Mouse (Mus musculus): Measurements from ENCODE around the gene Clic4. TPM values are rescaled to one million over a fixed set of nuclear protein-coding genes. Genes with fewer than 3 reads are reported as not detected.

The Clic4 gene
- polyA plus RNA-seq (2012; rRNA removed) (68.0 and 72.1 TPM in 2 replicates), polyA plus RNA-seq (2014; fragmentation: Nextera tagmentation; extraction: Ambion mirVana) (88.2 and 98.9 TPM in 2 replicates)

- H3K4me2 ChIP-seq (replicated peaks; ENCODE audit: low read depth, low read length, severe bottlenecking) = peak within 1 kb of the TSS; percentile 78
- H3K9me3 ChIP-seq (ENCODE audit: control insufficient read depth, low read length) = no peaks in the 10 kb centered on the region
- H3K27ac ChIP-seq (replicated peaks; ENCODE audit: low read depth, low read length) = peak within 1 kb of the TSS; percentile 94
- peaks cover 34% of the 10 kb centered on the region for H3K4me1 ChIP-seq (ENCODE audit: control insufficient read depth, insufficient read depth, low read length)
- no peaks in the 10 kb centered on the region for H3K27me3 ChIP-seq (ENCODE audit: control insufficient read depth, insufficient read depth, low read length)
- WGBS = under 1% methylated on average over 50 of the region's 64 CpGs
- DNase-seq (ENCODE audit: low spot score) = peak; percentile 98
- TF ChIP-seq POLR2A (IDR thresholded peaks at IDR 0.05; ENCODE audit: borderline replicate concordance, extremely low read depth, insufficient read depth, insufficient read length) = peak; percentile 95; the same call in 1 of the 2 replicates
- peak within 1 kb of the TSS; percentile 77 for H3K4me3 ChIP-seq (replicated peaks; ENCODE audit: low read length)
- H3K9ac ChIP-seq (ENCODE audit: low read depth, low read length, severe bottlenecking) = peak within 1 kb of the TSS; percentile 88
- no peaks in the 10 kb centered on the region for H3K36me3 ChIP-seq (ENCODE audit: control insufficient read depth, insufficient read depth, low read length)
- ATAC-seq (ENCODE audit: low FRiP score, low read depth) = peak; percentile 98
Observed at GRCm38 (mm10) chr4:135272640-135273306, at the start of gene Clic4. TSS of gene Clic4 (minus strand) at chr4:135272814.

GRCm38 (mm10) chr4:135317966-135318365 is 45.4 kb upstream of the Clic4 start:
- H3K4me2 ChIP-seq (replicated peaks; ENCODE audit: low read depth, low read length, severe bottlenecking) = no peak overlapping the region
- peaks cover 80% of the 10 kb centered on the region for H3K36me3 ChIP-seq (ENCODE audit: control insufficient read depth, insufficient read depth, low read length)
- ATAC-seq (ENCODE audit: low FRiP score, low read depth) = peak; percentile 71
- peak; percentile 25; the same call in 1 of the 2 replicates for TF ChIP-seq POLR2A (IDR thresholded peaks at IDR 0.05; ENCODE audit: borderline replicate concordance, extremely low read depth, insufficient read depth, insufficient read length)
- peaks cover 4% of the 10 kb centered on the region; the same call in 1 of the 2 replicates for H3K4me1 ChIP-seq (ENCODE audit: control insufficient read depth, insufficient read depth, low read length)
- no peak overlapping the region for H3K4me3 ChIP-seq (replicated peaks; ENCODE audit: low read length)
- H3K9me3 ChIP-seq (ENCODE audit: control insufficient read depth, low read length) = peaks cover 4% of the 10 kb centered on the region; the same call in 1 of the 2 replicates
- WGBS = 16% methylated on average over 2 of the region's 2 CpGs
- H3K9ac ChIP-seq (ENCODE audit: low read depth, low read length, severe bottlenecking) = no peak overlapping the region
- no peaks in the 10 kb centered on the region for H3K27me3 ChIP-seq (ENCODE audit: control insufficient read depth, insufficient read depth, low read length)
- peak; percentile 85 for DNase-seq (ENCODE audit: low spot score)
- H3K27ac ChIP-seq (replicated peaks; ENCODE audit: low read depth, low read length) = no peak overlapping the region

GRCm38 (mm10) chr4:135317539-135317938 is 44.9 kb upstream of the Clic4 start:
- no peak for TF ChIP-seq POLR2A (IDR thresholded peaks at IDR 0.05; ENCODE audit: borderline replicate concordance, extremely low read depth, insufficient read depth, insufficient read length)
- WGBS = 91% methylated on average over 4 of the region's 4 CpGs
- Histone ChIP-seq H3K27ac (replicated peaks; ENCODE audit: low read depth, low read length) (no peak overlapping the region), H3K9ac (ENCODE audit: low read depth, low read length, severe bottlenecking) (no peak overlapping the region), H3K4me3 (replicated peaks; ENCODE audit: low read length) (no peak overlapping the region), H3K9me3 (ENCODE audit: control insufficient read depth, low read length) (peaks cover 4% of the 10 kb centered on the region; the same call in 1 of the 2 replicates), H3K4me1 (ENCODE audit: control insufficient read depth, insufficient read depth, low read length) (peaks cover 8% of the 10 kb centered on the region), H3K36me3 (ENCODE audit: control insufficient read depth, insufficient read depth, low read length) (peaks cover 75% of the 10 kb centered on the region), H3K27me3 (ENCODE audit: control insufficient read depth, insufficient read depth, low read length) (no peaks in the 10 kb centered on the region), H3K4me2 (replicated peaks; ENCODE audit: low read depth, low read length, severe bottlenecking) (no peak overlapping the region)
- no peak for DNase-seq (ENCODE audit: low spot score)
- no peak for ATAC-seq (ENCODE audit: low FRiP score, low read depth)

- no peak overlapping the region for H3K4me2 ChIP-seq (replicated peaks; ENCODE audit: low read depth, low read length, severe bottlenecking)
- no peak overlapping the region for H3K4me3 ChIP-seq (replicated peaks; ENCODE audit: low read length)
- no peak for ATAC-seq (ENCODE audit: low FRiP score, low read depth)
- WGBS = 96% methylated on average over 9 of the region's 9 CpGs
- H3K4me1 ChIP-seq (ENCODE audit: control insufficient read depth, insufficient read depth, low read length) = peaks cover 8% of the 10 kb centered on the region
- no peak overlapping the region for H3K9ac ChIP-seq (ENCODE audit: low read depth, low read length, severe bottlenecking)
- H3K36me3 ChIP-seq (ENCODE audit: control insufficient read depth, insufficient read depth, low read length) = peaks cover 53% of the 10 kb centered on the region
- H3K27ac ChIP-seq (replicated peaks; ENCODE audit: low read depth, low read length) = no peak overlapping the region
- peaks cover 4% of the 10 kb centered on the region; the same call in 1 of the 2 replicates for H3K9me3 ChIP-seq (ENCODE audit: control insufficient read depth, low read length)
- no peaks in the 10 kb centered on the region for H3K27me3 ChIP-seq (ENCODE audit: control insufficient read depth, insufficient read depth, low read length)
- DNase-seq (ENCODE audit: low spot score) = no peak
- TF ChIP-seq POLR2A (IDR thresholded peaks at IDR 0.05; ENCODE audit: borderline replicate concordance, extremely low read depth, insufficient read depth, insufficient read length) = no peak
Observed at GRCm38 (mm10) chr4:135315287-135315686, 42.7 kb upstream of the Clic4 start.

GRCm38 (mm10) chr4:135314419-135314832 is 41.8 kb upstream of the Clic4 start:
- 89% methylated on average over 11 of the region's 11 CpGs for WGBS
- no peak for DNase-seq (ENCODE audit: low spot score)
- Histone ChIP-seq H3K9ac (ENCODE audit: low read depth, low read length, severe bottlenecking) (no peak overlapping the region), H3K4me3 (replicated peaks; ENCODE audit: low read length) (no peak overlapping the region), H3K4me2 (replicated peaks; ENCODE audit: low read depth, low read length, severe bottlenecking) (no peak overlapping the region), H3K4me1 (ENCODE audit: control insufficient read depth, insufficient read depth, low read length) (peaks cover 12% of the 10 kb centered on the region), H3K27ac (replicated peaks; ENCODE audit: low read depth, low read length) (no peak overlapping the region), H3K27me3 (ENCODE audit: control insufficient read depth, insufficient read depth, low read length) (0 out of 2 replicates have a peak, but pooled peaks cover 2% of the 10 kb centered on the region), H3K36me3 (ENCODE audit: control insufficient read depth, insufficient read depth, low read length) (peaks cover 44% of the 10 kb centered on the region), H3K9me3 (ENCODE audit: control insufficient read depth, low read length) (peaks cover 4% of the 10 kb centered on the region; the same call in 1 of the 2 replicates)
- no peak for TF ChIP-seq POLR2A (IDR thresholded peaks at IDR 0.05; ENCODE audit: borderline replicate concordance, extremely low read depth, insufficient read depth, insufficient read length)
- no peak for ATAC-seq (ENCODE audit: low FRiP score, low read depth)

Measured in limb, embryonic 14.5 days (tissue).